Mouse (Mus musculus) hematopoietic stem cell, adult 5-6 weeks (primary cell): ENCODE data around the gene Rhot1. TPM values are rescaled to one million over a fixed set of nuclear protein-coding genes. Genes with fewer than 3 reads are reported as not detected.

Experiments
- ATAC-seq, 2 experiments: fragments of 125-278 bp in 1 of 2; replicated peaks in 1 of 2; 2 replicates each; pipeline ENCODE4 v1.8.0; 2016 to 2017; ENCODE audit warnings: inconsistent platforms in 2 of 2, mild to moderate bottlenecking in 2 of 2, moderate number of reproducible peaks in 2 of 2, low read depth in 1 of 2, moderate TSS enrichment in 1 of 2; ENCODE audit not compliant: low FRiP score in 2 of 2, poor library complexity in 2 of 2, severe bottlenecking in 2 of 2, insufficient read depth in 1 of 2, low TSS enrichment in 1 of 2
- total RNA-seq: library from RNA; stranded (forward); fragments of 172-1452, 232-1000 nt; gene quantifications from 2 replicates; pipeline ENCODE4 v1.2.3, GENCODE M21; 2017

The Rhot1 gene
- total RNA-seq, 1 experiment from 2014 or later = 81.1 TPM

DNA sequence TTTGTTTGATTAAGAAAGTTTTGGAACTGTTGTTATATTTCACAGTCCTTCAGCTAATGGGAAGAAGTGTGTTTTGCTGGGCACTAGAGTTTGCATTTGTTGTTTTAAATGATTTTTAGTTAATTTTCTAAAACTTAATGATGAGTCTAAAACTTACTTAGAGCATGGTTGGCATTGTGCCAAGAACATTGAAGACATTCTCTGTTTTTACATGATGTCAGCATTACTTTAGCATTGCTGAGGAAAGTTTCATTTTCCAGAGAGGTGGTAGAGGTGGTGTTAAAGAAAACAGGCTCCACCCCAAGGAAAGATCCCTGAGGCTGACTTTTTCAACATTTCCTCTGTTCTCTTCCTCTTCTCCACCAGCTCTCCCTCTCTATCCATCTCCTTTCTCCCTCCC, 38.2 kb downstream of the Rhot1 start:
- ATAC-seq = no peak

DNA sequence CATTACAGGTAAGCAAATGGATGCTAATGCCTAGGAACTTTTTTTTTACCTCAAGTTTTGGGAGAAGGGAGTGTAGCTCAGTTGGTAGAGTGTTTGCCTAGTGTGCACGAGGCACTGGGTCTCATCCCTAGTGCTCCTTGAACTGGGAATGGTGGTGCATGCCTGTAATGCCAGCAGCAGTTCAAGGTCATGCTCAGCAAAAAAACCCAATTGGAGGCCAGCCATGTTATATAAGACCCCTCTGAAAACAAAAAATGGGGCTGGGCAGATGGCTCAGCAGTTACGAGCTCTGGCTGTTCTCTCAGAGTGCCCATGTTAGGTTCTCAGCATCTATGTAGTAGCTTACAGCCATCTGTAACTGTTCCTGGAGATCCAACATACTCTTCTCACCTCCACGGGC, 39.7 kb downstream of the Rhot1 start:
- ATAC-seq = no peak

DNA sequence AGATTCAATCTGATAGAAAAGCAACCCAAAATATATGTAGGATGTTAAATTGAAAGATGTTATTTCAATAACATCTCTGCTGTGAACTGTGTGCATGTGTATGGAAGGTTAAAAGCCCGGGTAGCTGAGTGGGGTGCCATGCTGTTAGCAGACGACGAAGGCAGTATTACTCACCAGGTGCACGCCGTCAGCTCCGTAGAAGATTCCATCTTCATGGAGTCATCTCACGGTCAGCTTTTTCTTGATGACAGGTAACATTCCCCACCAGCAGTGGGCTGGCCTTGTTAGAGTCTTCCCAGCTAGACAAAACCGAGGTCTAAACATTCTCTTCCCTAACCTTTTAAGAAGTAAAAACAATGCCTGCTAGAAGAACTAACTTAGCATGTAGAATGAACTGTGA, 55.3 kb downstream of the Rhot1 start:
- ATAC-seq = no peak

DNA sequence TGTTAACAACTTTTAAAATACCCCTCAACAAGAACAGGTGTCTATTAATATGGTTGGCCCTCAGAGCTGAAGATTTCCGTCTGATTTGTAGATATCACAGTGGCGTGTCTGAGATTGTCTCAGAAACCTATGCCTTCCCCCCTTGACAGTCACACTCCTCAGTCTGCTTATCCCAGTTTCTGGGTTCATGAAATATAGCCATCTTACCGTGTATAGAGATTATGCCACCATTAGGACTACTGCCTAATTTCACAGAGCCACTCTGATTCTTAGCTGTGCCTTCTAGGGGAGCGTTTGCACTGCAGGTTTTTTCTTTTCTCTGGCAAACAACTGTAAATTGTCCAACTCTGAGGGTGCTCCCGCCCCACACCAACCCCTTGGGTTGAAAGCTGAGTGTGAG, 62.3 kb downstream of the Rhot1 start:
- no peak for ATAC-seq

DNA sequence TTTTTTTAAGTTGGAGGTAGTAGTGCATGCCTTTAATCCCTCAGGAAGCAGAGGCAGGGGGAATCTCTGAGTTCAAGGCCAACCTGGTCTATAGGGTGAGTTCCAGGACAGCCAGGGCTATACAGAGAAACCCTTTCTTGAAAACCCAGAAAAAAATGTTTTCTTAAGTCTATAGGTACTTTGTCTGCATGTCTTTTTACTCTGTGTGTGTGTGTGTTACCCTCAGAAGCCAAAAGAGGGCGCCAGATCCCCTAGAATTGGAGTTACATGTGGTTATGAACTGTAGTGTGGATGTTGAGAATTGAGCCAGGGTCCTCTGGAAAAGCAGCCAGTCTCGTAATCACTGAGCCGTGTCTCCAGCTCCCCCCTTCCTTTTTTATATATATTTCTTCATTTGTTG, 66.2 kb downstream of the Rhot1 start:
- ATAC-seq = 0 out of 4 replicates have a peak, but pooled peaks of 1 of the 2 experiments have one; percentile 17

- no peak for ATAC-seq
These were observed 69.2 kb downstream of the Rhot1 start for GRCm38 (mm10) chr11:80278054-80278453.

DNA sequence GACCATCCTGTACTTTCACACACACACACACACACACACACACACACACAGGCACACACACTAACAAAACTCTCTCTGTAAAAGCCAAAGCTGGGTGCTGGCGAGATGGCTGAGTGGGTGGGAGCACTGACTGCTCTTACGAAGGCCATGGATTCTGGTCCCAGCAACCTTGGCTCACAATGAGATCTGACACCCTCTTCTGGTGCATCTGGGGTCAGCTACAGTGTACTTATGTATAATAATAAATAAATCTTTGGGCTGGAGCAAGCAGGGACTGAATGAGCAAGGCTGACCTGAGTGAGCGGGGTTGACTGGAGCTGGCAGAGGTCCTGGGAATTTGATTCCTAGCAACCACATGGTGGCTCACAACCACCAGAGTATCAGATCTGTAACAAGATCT, 75.0 kb downstream of the Rhot1 start:
- no peak for ATAC-seq

GRCm38 (mm10) chr11:80284641-80285040, 75.8 kb downstream of the Rhot1 start:
- ATAC-seq = no peak

DNA sequence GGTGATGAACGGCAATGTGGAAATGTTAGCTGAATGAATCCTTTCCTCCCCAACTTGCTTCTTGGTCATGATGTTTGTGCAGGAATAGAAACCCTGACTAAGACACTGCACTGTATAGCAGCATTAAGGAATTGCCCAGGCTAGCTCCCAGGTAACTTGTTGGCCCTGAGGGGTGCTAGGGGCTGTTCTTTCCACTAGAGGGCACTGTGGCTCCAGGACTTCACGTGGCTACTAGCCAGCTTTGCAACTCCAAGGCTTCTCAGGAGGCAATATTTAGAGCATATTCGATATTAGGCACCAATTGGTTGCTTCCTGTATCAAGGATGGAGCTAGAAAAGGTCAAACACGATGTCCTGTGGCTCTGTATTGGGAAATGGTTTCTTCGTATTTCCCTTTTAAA, 78.3 kb downstream of the Rhot1 start:
- peak; percentile 62 to 76; a peak in 3 of 4 replicates for ATAC-seq

- peak; percentile 78 to 85 for ATAC-seq
These were observed 81.1 kb downstream of the Rhot1 start for GRCm38 (mm10) chr11:80289701-80290445.

GRCm38 (mm10) chr11:80291004-80291403, 82.2 kb downstream of the Rhot1 start:
- no peak for ATAC-seq

DNA sequence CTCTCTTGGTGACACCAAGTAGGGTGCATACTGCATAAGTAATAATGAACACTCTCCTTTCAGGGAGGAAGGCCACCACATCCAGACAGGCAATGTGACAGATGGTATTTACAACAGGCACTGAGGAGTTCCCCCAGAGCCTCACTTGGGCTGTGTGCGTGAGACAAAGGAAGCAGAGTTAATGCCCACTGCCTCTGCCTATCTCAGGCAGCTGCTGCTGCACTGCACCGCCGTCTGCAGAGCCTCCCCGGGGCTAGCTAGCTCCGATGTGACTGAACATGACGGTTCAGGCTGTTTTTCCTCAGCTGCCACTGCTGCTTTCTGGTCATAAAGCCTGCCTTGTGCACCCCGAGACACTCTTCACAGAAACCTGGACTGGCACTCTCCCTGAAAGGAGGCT, 83.6 kb downstream of the Rhot1 start:
- ATAC-seq = no peak

DNA sequence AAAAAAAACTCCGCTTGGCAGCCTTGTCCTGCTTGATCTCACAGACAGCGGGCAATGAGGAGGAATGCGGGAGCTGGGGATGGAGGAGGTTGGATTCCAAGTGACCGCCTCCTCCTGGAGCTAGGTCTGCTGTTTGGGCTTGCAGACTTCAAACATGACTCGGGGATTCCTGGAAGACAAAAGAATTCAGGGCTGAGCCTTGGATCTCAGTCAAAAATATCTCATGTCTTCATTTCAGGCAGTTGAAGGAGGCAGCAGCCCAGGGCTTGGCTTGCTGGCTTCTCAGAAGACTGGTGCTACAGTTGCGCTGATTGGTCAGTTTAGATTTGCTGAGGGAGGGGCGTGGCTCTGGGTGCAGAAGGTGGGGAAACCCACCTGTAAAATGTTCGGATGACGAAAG, 86.2 kb downstream of the Rhot1 start:
- ATAC-seq = no peak

DNA sequence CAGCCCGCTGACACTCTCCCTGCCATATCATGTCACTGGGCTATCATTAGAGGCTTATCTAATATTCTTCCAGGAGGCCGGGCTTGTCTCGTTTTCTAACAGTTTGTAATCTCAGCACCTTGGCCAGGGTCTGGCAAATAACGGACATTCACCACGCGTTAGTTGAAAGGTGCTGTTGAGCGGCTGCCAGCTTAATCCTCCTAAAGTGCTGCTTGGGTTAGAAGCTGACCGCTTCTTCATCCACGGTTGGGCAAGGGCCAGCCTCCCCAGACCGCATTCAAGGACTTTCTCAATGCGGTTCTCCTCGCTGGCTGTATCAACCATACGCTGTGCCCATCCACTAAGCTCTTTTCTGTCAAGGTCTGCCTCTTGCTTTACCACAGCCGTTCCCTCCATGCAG, 87.0 kb downstream of the Rhot1 start:
- ATAC-seq = no peak

DNA sequence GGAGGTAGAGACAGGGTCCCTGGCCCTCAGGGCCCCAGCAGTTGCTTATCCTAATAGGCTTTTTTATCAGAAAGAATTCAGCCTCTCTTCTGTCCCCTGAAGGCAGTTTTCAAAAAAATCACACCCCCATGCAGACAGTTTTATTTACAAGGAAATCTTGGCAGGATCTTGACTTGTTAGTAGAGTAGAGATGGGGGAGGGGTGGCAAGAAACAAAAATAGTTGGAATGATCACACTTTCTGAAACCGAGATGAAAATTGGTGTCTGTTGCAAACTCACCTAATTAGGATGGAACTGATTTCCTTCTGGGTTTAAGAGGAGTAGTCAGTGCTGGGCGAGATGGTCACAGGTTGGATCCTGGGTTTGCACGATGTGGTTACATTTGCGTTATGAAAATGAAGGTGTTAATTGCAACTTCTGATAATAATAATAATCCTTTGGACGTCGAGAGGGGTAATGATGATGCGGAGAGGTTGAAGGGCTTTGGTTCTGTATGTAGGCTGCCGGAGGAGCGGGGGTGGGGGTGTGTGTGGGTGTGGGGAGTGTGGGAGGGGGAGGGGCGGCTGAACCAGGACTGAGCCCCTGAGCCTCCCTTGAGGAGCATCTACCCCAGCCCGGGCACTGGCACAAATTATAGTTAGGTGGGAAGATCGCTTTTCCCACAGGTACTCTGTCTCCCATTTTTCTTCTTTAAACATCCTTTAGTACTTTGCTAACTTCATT, 90.9 kb downstream of the Rhot1 start:
- ATAC-seq = no peak

DNA sequence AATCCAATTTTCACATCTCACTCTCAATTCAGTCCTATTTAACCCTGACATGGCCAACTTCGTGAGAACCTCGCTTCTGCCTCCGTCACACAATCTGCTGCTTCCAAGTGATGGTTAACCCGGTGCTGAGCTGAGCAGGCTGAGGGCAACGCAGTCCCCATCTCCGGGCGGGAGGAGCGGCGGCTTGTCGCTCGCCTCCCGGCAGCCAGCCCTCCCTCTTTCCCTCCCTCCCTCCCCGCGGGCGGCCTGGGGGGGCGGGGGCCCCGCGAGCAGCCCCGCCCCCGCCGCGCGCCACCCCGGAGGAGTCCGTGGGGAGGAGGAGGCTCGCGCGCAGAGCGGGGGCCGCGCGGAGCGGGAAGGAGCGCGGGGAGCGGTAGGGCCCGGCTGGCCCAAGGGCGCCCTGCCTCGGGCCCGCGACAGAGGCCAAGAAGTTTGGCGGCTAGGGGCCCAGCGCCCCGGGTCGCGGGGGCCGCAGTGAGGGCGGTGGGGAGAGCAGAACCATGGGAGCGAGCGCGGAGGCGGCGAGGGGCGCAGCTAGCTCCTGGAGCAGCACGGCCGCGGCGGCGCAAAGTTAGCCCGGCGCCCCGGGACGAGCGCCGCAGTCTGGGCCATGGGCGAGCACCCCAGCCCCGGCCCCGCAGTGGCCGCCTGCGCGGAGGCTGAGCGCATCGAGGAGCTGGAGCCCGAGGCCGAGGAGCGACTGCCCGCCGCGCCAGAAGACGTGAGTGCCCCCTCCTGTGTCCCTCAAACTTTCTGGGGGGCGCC, 91.9 kb downstream of the Rhot1 start, which contains the start of gene Rhbdl3:
Rhbdl3 (plus strand) TSS at position 362 of the 765 bp plus-strand sequence.
- peak in 1 of 2 experiments; percentile 19; a peak in 1 of 4 replicates for ATAC-seq

GRCm38 (mm10) chr11:80301316-80302045, 92.7 kb downstream of the Rhot1 start:
- peak; percentile 24 to 38 for ATAC-seq
